Mouse (Mus musculus): ENCODE data around the gene Tmigd1. TPM values are rescaled to one million over a fixed set of nuclear protein-coding genes. Genes with fewer than 3 reads are reported as not detected.
A peak's percentile ranks its signal among the peaks of the same experiment; 100 is the strongest.

Gene Tmigd1
- polyA plus RNA-seq, 1 experiment from 2014 or later: not detected

- Histone ChIP-seq H3K27ac (replicated peaks; ENCODE audit: low read depth, low read length) (no peak overlapping the region), H3K9ac (ENCODE audit: low read length) (no peak overlapping the region), H3K4me1 (ENCODE audit: control insufficient read depth, insufficient read depth, low read length) (peaks cover 7% of the 10 kb centered on the region; the same call in 1 of the 2 replicates), H3K4me2 (ENCODE audit: low read depth, severe bottlenecking) (no peak overlapping the region), H3K36me3 (ENCODE audit: control insufficient read depth, insufficient read depth, low read length) (no peaks in the 10 kb centered on the region), H3K9me3 (ENCODE audit: control insufficient read depth, low read length) (no peaks in the 10 kb centered on the region), H3K27me3 (ENCODE audit: control insufficient read depth, insufficient read depth, low read length) (no peaks in the 10 kb centered on the region), H3K4me3 (ENCODE audit: low read depth, low read length) (no peak overlapping the region)
- DNase-seq (ENCODE audit: low spot score): peak; percentile 36
- WGBS: 12% methylated on average over 4 of the region's 4 CpGs
- no peak for ATAC-seq (ENCODE audit: insufficient number of reproducible peaks, low FRiP score, low TSS enrichment, low read depth)
These were observed 8.4 kb upstream of the Tmigd1 start for GRCm38 (mm10) chr11:76893570-76893969.

- H3K27ac ChIP-seq (replicated peaks; ENCODE audit: low read depth, low read length): no peak overlapping the region
- no peaks in the 10 kb centered on the region for H3K27me3 ChIP-seq (ENCODE audit: control insufficient read depth, insufficient read depth, low read length)
- H3K4me3 ChIP-seq (ENCODE audit: low read depth, low read length): no peak overlapping the region
- no peaks in the 10 kb centered on the region for H3K9me3 ChIP-seq (ENCODE audit: control insufficient read depth, low read length)
- ATAC-seq (ENCODE audit: insufficient number of reproducible peaks, low FRiP score, low TSS enrichment, low read depth) (no peak), DNase-seq (ENCODE audit: low spot score) (peak; percentile 69)
- 36% methylated on average over 5 of the region's 5 CpGs for WGBS
- no peak overlapping the region for H3K9ac ChIP-seq (ENCODE audit: low read length)
- peaks cover 7% of the 10 kb centered on the region; the same call in 1 of the 2 replicates for H3K4me1 ChIP-seq (ENCODE audit: control insufficient read depth, insufficient read depth, low read length)
- no peaks in the 10 kb centered on the region for H3K36me3 ChIP-seq (ENCODE audit: control insufficient read depth, insufficient read depth, low read length)
- H3K4me2 ChIP-seq (ENCODE audit: low read depth, severe bottlenecking): no peak overlapping the region
These were observed 7.7 kb upstream of the Tmigd1 start for GRCm38 (mm10) chr11:76894240-76894639.

- no peaks in the 10 kb centered on the region for H3K36me3 ChIP-seq (ENCODE audit: control insufficient read depth, insufficient read depth, low read length)
- ATAC-seq (ENCODE audit: insufficient number of reproducible peaks, low FRiP score, low TSS enrichment, low read depth) (no peak), DNase-seq (ENCODE audit: low spot score) (no peak)
- no peak overlapping the region for H3K27ac ChIP-seq (replicated peaks; ENCODE audit: low read depth, low read length)
- no peaks in the 10 kb centered on the region for H3K27me3 ChIP-seq (ENCODE audit: control insufficient read depth, insufficient read depth, low read length)
- WGBS: 60% methylated on average over 6 of the region's 6 CpGs
- H3K9ac ChIP-seq (ENCODE audit: low read length): no peak overlapping the region
- 0 out of 2 replicates have a peak, but pooled peaks cover 4% of the 10 kb centered on the region for H3K4me1 ChIP-seq (ENCODE audit: control insufficient read depth, insufficient read depth, low read length)
- H3K4me3 ChIP-seq (ENCODE audit: low read depth, low read length): no peak overlapping the region
- H3K9me3 ChIP-seq (ENCODE audit: control insufficient read depth, low read length): no peaks in the 10 kb centered on the region
- H3K4me2 ChIP-seq (ENCODE audit: low read depth, severe bottlenecking): no peak overlapping the region
These were observed 5.6 kb upstream of the Tmigd1 start for GRCm38 (mm10) chr11:76896360-76896759.

- H3K27ac ChIP-seq (replicated peaks; ENCODE audit: low read depth, low read length): no peak overlapping the region
- DNase-seq (ENCODE audit: low spot score): no peak
- no peak overlapping the region for H3K4me2 ChIP-seq (ENCODE audit: low read depth, severe bottlenecking)
- no peak overlapping the region for H3K9ac ChIP-seq (ENCODE audit: low read length)
- no peak overlapping the region for H3K4me3 ChIP-seq (ENCODE audit: low read depth, low read length)
- 0 out of 2 replicates have a peak, but pooled peaks cover 4% of the 10 kb centered on the region for H3K4me1 ChIP-seq (ENCODE audit: control insufficient read depth, insufficient read depth, low read length)
- H3K27me3 ChIP-seq (ENCODE audit: control insufficient read depth, insufficient read depth, low read length): no peaks in the 10 kb centered on the region
- H3K36me3 ChIP-seq (ENCODE audit: control insufficient read depth, insufficient read depth, low read length): no peaks in the 10 kb centered on the region
- 81% methylated on average over 1 of the region's 1 CpGs for WGBS
- ATAC-seq (ENCODE audit: insufficient number of reproducible peaks, low FRiP score, low TSS enrichment, low read depth): no peak
- no peaks in the 10 kb centered on the region for H3K9me3 ChIP-seq (ENCODE audit: control insufficient read depth, low read length)
These were observed 4.8 kb upstream of the Tmigd1 start for GRCm38 (mm10) chr11:76897126-76897525.

- H3K4me1 ChIP-seq (ENCODE audit: control insufficient read depth, insufficient read depth, low read length): 0 out of 2 replicates have a peak, but pooled peaks cover 4% of the 10 kb centered on the region
These were observed 4.1 kb upstream of the Tmigd1 start for GRCm38 (mm10) chr11:76897871-76898270.

GRCm38 (mm10) chr11:76898751-76899150 is 3.2 kb upstream of the Tmigd1 start:
- no peak overlapping the region for H3K9ac ChIP-seq (ENCODE audit: low read length)
- DNase-seq (ENCODE audit: low spot score): no peak
- H3K9me3 ChIP-seq (ENCODE audit: control insufficient read depth, low read length): no peaks in the 10 kb centered on the region
- ATAC-seq (ENCODE audit: insufficient number of reproducible peaks, low FRiP score, low TSS enrichment, low read depth): no peak
- H3K27me3 ChIP-seq (ENCODE audit: control insufficient read depth, insufficient read depth, low read length): no peaks in the 10 kb centered on the region
- no peak overlapping the region for H3K4me3 ChIP-seq (ENCODE audit: low read depth, low read length)
- no peaks in the 10 kb centered on the region for H3K36me3 ChIP-seq (ENCODE audit: control insufficient read depth, insufficient read depth, low read length)
- no peak overlapping the region for H3K4me2 ChIP-seq (ENCODE audit: low read depth, severe bottlenecking)
- no peak overlapping the region for H3K27ac ChIP-seq (replicated peaks; ENCODE audit: low read depth, low read length)
- 88% methylated on average over 3 of the region's 3 CpGs for WGBS
- H3K4me1 ChIP-seq (ENCODE audit: control insufficient read depth, insufficient read depth, low read length): no peaks in the 10 kb centered on the region

More at GRCm38 (mm10) chr11:76897871-76898270, 4.1 kb upstream of the Tmigd1 start:
- 57% methylated on average over 3 of the region's 3 CpGs for WGBS
- Histone ChIP-seq H3K36me3 (ENCODE audit: control insufficient read depth, insufficient read depth, low read length) (no peaks in the 10 kb centered on the region), H3K27ac (replicated peaks; ENCODE audit: low read depth, low read length) (no peak overlapping the region), H3K27me3 (ENCODE audit: control insufficient read depth, insufficient read depth, low read length) (no peaks in the 10 kb centered on the region), H3K4me2 (ENCODE audit: low read depth, severe bottlenecking) (no peak overlapping the region), H3K9ac (ENCODE audit: low read length) (no peak overlapping the region), H3K4me3 (ENCODE audit: low read depth, low read length) (no peak overlapping the region), H3K9me3 (ENCODE audit: control insufficient read depth, low read length) (no peaks in the 10 kb centered on the region)
- DNase-seq (ENCODE audit: low spot score) (no peak), ATAC-seq (ENCODE audit: insufficient number of reproducible peaks, low FRiP score, low TSS enrichment, low read depth) (no peak)

GRCm38 (mm10) chr11:76899758-76900738 is 1.9 kb upstream of the Tmigd1 start:
- Histone ChIP-seq H3K4me3 (ENCODE audit: low read depth, low read length) (no peak overlapping the region), H3K27ac (replicated peaks; ENCODE audit: low read depth, low read length) (no peak overlapping the region), H3K9me3 (ENCODE audit: control insufficient read depth, low read length) (no peaks in the 10 kb centered on the region), H3K4me1 (ENCODE audit: control insufficient read depth, insufficient read depth, low read length) (no peaks in the 10 kb centered on the region), H3K9ac (ENCODE audit: low read length) (no peak overlapping the region), H3K27me3 (ENCODE audit: control insufficient read depth, insufficient read depth, low read length) (no peaks in the 10 kb centered on the region), H3K36me3 (ENCODE audit: control insufficient read depth, insufficient read depth, low read length) (no peaks in the 10 kb centered on the region), H3K4me2 (ENCODE audit: low read depth, severe bottlenecking) (no peak overlapping the region)
- ATAC-seq (ENCODE audit: insufficient number of reproducible peaks, low FRiP score, low TSS enrichment, low read depth) (no peak), DNase-seq (ENCODE audit: low spot score) (no peak)
- WGBS: 73% methylated on average over 5 of the region's 5 CpGs

- Histone ChIP-seq H3K27me3 (ENCODE audit: control insufficient read depth, insufficient read depth, low read length) (no peaks in the 10 kb centered on the region), H3K9ac (ENCODE audit: low read length) (no peak overlapping the region), H3K36me3 (ENCODE audit: control insufficient read depth, insufficient read depth, low read length) (no peaks in the 10 kb centered on the region), H3K9me3 (ENCODE audit: control insufficient read depth, low read length) (no peaks in the 10 kb centered on the region), H3K27ac (replicated peaks; ENCODE audit: low read depth, low read length) (no peak overlapping the region), H3K4me3 (ENCODE audit: low read depth, low read length) (no peak overlapping the region), H3K4me2 (ENCODE audit: low read depth, severe bottlenecking) (no peak overlapping the region), H3K4me1 (ENCODE audit: control insufficient read depth, insufficient read depth, low read length) (no peaks in the 10 kb centered on the region)
- WGBS: 75% methylated on average over 2 of the region's 2 CpGs
- DNase-seq (ENCODE audit: low spot score): no peak
- no peak for ATAC-seq (ENCODE audit: insufficient number of reproducible peaks, low FRiP score, low TSS enrichment, low read depth)
These were observed 2.4 kb downstream of the Tmigd1 start for GRCm38 (mm10) chr11:76904340-76904739.
